Mouse (Mus musculus) thymus, postnatal 25 days (tissue): ENCODE measurements around the gene Fam234b.

Experiments
- DNase-seq: peaks from one replicate; pipeline ENCODE4 v3.0.0; 2022

Gene Fam234b

DNA sequence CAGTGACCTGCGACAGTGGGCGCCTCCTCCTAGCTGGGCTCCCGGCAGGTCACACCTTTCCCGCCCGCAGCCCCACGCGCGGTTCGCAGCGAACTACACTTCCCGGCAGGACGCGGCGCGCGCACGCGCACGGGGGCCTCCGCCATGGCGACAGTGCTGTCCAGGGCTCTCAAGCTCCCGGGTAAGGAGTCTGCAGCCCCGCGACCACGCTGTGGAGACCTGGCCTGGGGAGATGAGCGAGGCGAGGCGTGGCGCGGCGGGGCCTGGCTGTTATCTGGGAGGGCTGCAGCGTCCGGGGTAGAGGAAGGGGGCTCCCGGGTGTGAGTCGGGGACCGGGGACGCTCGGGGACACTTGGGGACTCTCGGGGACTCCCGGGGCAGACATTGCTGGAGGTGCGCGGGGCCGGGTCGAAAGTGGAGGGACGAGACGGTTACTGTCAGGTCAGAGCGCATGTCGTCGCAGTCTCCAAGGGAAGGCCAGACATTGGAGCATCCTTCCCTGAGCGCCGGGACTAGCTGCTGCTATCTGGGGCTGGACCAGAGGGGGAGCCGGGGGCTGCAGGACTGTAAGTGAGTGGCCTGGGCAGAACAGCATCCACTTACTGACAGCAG lies at the start of gene Fam234b, which contains the start of gene Hebp1:
Fam234b (plus strand) TSS at position 57 of the 612 bp plus-strand sequence.
Hebp1 (minus strand) TSS at position 102 of the 612 bp plus-strand sequence.
- DNase-seq = peak; percentile 88

DNA sequence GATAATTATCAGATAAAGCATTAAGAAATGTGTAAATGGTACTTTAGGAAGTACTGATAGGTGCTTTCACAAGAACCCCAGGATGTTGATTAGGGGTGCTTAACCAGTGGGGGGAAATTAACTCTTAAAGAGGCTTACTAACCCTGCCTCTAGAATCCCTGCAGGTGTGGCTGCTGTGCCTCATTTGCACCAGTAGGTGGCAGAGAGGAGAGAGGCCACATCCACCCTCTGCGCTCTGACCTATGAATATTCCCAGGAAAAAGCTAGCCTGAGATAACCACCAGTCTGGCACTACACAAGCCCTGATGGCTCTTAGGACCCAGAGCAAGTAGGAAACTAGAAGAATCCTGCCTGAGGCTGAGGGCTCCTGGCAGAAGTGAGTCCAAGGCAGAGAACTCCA lies 49.3 kb upstream of the Fam234b start:
- peak; percentile 41 for DNase-seq

DNA sequence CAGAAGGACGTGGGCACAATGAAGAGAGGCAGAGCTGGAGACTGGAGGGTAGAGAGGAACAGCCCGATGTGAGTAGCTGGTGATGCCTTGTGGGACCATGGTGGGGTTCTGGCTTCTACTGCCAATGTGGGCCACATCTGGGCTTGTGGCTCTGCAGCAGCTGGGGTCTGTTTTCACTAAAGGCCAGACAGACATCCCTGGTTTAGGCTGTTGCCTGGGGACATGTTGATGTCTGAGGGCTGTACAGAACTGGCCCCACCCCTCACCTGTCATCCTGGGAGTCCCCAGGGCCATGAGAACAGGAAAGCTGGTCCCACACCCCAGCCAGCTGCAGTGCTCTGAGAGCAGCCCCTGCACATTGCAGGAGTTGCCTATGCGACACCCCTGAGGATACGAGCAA lies 48.6 kb upstream of the Fam234b start:
- no peak for DNase-seq

DNA sequence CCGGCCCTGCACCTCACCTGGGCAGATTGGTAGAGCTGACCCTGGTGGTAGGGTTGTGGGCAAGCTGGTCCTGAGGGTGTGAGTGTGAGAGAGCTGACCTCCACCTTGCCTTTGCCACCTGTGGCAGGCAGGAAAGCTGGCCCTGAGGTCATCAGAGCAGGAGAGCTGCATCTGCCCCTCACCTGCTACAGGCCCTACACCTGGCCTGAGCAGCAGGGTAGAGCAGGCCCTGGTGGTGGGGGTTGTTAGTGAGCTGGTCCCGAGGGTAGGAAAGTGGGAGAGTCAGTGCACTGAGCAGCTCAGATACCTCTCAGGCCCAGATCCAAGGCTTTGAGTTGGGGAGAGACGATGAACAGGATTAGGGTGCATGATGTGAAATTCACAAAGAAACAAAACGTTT lies 48.1 kb upstream of the Fam234b start:
- DNase-seq = no peak

DNA sequence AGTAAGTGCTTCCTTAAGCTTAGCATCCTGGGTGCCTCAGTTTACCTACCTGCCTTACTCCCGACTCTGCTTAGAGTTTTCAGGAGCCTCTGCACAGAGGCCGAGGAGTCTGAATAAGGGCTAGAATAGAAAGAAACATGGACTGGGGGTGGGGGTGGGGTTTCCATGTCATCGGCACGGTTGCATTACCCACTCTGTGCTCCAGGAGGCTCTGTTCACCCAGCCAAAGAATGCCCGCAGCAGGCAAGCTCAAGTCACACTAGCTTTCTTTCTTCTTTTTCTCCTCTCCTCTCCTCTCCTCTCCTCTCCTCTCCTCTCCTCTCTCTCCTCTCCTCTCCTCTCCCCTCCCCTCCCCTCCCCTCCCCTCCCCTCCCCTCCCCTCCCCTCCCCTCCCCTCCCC lies 47.5 kb upstream of the Fam234b start:
- peak; percentile 28 for DNase-seq

DNA sequence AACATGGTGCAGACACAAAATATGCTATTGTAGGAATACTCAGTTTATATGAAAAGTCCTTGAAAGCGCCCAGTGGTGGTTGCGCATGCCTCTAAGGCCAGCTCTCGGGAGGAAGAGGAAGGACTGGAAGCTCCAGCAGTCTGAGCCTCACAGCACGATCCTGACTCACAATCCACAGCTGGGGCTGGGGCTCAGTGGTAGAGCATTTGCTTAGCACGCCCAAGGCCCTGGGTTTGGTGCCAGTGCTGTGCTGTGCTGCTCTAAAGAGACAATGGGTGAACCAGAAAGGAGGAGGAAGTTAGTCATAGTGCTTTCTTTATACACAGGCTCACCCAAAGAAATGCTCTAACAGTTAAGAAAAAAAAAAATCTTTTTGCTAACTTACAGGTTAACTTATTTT lies 44.1 kb upstream of the Fam234b start:
- no peak for DNase-seq

DNA sequence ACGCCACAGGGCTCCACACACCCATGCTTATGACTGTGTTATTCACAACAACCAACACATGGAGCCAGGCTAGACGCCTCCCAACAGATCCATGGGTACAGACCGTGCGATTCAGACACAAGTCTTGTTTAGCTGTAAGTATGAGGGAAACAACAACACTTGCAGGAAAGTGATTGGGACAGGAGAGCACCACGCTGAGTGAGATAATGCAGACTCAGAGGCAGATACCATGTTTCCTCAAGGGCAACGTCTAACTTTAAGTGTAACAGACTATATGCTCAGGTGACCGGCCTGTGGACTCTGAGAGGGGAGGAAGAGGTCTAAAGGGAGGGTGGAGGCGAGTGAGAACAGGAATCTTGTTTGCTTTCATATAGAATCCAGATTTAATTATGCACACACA lies 41.2 kb upstream of the Fam234b start:
- DNase-seq = no peak

DNA sequence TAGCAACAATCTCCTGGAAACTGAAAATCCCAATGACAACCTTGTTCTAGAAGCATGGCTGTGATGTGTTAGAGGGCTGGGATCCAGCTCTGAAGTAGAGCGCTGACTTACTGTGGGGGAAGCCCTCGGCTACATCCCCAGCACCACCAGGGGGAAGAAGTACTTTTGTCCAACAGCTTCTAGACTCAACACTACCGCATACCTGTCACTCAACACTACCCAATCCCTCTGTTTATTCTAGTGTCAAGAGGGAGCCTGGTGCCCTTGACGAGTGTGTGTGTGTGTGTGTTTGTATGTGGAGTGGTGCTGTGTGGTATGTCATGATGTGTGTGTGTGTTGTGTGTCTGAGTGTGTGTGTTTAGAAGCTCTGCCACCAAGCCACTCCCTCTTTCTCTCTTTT lies 40.3 kb upstream of the Fam234b start:
- no peak for DNase-seq

DNA sequence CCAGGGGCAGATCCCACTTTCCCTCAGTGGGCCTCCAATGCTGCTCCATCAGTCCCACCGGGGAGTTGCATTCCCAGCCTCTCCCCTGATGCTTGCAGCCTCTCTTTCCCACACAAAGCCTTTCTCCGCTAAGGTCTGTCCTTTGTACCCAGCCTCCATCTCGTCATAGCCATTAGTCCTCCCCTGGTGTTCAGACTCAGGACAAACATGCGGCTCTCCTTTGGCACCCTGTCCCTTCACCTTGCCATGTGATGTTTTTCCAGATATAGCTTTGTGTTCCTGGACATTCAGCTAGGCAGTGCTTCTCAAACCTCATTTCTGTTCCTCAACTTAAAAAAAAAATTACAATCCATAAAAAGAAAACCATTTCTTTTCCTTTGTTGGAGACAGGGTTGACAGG lies 39.3 kb upstream of the Fam234b start:
- no peak for DNase-seq

DNA sequence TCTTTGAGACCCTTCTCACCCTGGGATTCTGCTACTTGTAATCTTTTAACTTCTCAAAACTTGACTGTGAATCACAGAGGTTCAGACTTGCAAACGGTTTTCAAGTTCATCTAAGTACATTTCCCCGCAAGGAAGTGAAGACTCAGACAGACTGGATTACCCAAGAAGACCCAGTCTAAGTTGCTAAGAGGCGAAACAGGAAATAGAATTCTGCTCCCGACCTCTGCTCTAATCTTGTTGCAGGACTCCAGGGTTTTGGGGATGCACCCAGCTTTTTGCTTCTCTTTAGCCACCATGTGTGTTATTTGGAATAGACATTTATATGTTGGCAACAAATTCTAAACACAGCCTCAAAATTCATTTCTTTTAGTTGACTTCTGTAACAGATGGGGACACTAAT lies 36.4 kb upstream of the Fam234b start:
- DNase-seq = no peak

DNA sequence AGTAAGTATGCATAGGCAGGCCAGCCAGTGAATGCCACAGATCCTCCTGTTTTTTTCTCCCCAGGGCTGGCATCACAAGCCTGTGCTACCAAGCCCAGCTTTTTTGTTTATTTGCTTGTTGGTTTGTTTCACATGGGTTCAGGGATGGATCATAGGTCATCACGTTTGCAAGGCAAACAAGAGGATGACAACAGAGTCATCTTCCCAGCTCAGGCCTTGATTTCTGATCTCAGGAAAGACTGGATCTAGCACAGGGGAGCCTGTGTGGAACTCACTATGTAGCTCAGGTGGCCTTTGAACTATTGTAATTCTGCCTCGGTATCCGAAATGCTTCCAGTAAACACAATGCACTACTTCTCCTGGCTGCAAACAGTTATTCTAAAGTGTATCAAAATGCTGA lies 35.5 kb upstream of the Fam234b start:
- DNase-seq = no peak

DNA sequence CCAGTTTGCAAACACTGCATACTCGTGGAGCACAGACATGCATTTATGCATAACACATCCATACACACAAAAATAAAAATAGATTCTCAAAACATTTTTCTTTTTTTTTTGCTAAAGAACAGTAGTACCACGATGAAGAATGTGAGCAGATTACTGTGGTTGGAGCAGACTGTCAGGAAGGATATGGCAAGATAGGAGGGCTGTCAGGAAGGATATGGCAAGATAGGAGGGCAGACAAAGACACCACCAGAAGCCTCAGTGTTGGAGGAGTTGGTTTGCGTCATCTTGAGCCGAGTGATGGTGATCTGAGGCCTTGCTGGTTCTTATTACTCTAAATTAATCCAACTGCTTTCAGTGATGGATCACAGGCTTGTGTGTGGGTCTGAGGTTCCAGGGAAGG lies 34.9 kb upstream of the Fam234b start:
- no peak for DNase-seq

DNA sequence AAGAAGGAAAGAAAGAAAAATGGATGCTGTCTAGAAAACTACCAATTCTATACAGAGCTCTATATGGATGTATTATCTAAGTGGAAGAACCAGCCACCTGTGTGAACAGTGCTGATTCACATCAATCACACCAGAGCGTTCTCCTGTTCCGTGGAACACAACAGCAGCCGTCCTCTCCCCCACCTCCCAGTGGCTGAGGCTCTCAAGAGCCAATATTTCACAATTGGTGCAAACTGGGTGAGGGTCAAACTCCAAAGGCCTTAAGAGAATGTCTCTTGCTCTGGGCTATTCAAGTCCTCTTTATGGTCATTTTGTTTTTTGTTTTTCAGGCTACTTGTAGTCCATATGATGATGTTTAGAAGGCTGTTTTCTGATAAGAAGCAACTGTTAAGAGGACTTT lies 32.6 kb upstream of the Fam234b start:
- DNase-seq = no peak

DNA sequence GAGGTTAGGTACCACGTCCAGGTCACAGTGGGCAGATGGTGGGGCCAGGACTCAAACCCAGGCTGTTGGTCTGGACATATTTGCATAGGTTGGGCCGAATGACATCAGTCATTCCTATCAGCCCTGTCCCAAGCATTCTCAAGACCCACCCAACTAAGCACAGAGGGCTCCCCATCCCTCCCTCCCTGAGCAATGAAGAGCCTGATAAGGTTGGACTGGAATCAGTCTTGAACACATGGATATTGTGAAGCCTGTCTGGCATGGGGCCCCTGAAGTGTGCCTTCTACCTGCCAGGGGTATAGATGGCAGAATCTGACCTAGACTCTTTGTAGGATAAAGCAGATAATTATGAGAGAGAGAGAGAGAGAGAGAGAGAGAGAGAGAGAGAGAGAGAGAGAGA lies 32.1 kb upstream of the Fam234b start:
- DNase-seq = no peak

DNA sequence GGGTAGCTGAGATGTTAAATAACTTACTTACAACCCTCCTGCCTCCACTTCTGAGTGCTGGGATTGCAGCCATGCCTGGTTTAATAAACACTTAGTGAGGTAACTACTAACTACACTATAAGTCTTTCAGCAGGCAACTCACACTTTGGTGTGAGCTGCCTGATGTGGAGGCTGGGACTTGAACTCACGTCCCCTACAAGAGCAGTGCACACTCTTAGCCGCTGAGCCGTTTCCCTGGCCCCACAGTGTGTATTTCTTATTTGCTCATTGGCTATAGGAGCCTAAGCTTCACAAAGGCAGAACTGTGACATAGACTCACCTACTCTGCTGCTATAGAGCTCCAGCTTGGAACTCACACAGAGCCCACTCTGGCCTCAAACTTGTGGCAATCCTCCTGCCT lies 31.5 kb upstream of the Fam234b start:
- no peak for DNase-seq

DNA sequence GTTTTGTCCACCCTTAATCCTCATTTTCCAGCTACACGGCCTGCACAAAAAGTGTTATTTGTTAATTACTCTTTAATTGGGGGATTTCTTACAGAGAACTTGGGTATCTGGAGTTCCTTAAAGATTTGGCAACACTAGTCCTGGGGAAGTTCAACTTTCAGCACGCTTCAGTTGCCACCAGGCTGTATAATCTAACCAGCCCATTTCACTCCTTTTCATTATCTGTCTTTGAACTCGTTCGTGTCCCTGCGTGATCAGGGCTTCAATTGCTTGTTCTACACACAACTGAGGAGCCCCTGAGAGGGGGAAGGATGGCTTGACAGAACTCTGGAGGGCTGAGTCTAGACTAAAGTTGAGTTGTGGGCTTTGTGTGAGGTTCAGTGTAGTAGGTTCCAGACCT lies 31.1 kb upstream of the Fam234b start:
- no peak for DNase-seq

DNA sequence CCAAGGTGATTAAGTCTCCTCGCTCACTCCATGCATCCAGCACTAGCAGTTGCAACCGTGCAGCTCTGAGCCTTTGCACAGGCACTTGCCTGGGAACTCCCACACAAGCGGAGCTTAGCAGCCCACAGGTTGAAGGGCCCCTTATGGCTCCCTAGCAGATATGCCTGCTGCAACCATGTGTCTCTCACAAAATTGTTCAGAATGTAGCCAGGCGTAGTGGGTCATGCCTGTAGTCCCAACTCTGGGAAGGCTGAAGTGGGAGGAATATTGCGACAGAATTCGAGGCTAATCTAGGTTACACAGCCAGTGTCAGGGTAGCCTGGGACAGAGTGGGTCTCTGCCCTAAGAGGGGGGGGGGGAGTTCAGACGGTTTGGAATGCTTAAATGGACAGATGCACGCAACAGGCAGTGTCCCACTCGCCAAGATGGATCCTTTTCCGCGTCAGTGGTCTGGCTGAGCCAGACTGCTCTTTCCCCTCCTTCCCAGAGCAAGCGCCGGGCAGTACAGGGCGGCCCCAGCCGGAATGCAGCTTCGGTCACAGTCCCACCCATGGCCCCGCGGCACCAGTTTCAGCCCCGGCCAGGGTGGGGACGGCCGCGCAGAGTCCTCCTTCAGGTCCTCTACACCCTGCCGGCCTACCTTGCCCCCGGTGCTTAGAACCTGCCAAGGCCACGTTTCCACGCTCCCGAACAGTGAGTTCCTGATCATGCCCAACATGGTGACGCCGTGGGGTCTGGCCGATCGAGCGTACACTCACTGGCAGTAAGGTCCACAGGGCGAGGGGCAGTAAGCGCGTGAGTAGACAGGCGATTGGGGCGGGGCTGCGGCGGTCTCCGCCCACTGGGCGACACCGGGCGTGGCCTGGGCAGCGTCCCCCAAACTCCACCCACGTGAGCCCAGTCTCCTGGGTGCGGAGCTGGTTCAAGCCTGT lies 30.1 kb upstream of the Fam234b start:
- peak; percentile 74 for DNase-seq

DNA sequence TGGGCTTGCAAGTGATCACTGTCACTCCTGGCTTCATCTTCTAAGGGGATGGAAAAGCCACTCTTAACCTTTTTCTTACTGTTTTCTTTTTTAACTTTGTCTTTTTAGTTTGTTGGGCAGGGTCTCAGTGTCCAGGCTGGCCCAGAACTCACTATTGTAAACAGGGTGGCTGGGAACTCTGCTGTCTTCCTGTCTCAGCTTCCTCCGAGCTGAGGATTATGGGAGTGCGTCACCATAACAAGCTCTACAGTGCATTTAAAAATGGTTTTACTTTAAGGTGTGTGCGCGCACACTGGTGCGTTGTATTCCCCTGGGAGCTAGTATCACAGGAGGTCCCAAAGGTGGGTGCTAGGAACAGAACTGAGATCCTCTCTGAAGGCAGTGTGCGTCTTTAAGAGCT lies 29.3 kb upstream of the Fam234b start:
- peak; percentile 47 for DNase-seq

DNA sequence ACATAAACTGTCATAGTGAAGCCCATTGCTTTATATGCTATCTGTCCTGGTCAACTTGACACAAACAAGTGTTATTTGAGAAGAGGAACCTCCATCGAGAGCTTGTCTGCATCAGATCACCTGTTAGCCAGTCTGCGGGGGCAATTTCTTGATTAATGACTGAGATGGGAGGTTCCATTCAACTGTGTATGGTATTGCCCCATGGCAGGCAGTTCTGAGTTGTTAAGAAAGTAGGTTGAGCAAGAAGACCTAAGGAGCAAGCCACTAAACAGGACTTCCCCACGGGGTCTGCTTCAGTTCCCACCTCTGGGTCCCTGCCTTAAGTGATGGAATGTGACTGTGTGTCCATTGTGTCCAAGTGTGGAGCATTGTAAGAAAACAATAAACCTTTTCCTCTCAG lies 28.5 kb upstream of the Fam234b start:
- DNase-seq = no peak

DNA sequence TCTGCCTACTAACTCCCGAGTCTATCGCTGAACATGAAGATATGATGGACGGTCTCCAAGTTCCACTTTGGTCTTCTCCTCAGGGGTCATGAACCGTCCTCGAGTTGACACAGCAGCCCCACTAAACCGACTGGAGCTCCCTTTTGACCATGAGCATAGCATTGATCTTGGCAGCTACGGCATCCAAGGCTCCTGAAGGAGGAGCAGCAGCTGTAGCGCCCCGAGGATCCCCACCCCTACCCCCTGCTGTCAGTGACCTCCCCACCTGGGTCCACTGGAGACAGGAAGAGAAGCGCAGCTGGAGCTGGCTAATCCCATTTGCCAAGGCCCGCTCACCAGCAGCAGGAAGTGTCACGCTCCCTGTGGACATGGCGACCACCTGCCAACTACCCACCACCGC lies 26.0 kb upstream of the Fam234b start:
- DNase-seq = no peak

DNA sequence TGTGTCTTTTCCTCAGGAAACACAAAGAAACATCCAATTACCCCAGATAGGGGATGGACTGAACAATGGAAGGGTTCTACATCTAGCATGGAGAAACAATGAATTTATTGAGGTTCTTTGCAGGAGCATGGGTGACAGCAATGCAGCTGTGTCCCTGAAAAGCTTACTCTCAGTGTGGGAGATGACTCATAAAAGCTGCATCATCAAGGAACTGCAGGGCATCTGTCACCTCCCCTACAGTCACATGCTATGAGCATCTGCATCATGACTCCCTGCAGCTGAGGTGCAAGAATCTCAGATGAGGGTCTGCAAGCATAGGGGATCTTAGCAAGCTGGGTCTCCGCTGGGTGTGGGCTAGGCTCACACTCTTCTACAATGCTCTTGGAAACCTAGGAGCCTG lies 22.8 kb upstream of the Fam234b start:
- DNase-seq = no peak

DNA sequence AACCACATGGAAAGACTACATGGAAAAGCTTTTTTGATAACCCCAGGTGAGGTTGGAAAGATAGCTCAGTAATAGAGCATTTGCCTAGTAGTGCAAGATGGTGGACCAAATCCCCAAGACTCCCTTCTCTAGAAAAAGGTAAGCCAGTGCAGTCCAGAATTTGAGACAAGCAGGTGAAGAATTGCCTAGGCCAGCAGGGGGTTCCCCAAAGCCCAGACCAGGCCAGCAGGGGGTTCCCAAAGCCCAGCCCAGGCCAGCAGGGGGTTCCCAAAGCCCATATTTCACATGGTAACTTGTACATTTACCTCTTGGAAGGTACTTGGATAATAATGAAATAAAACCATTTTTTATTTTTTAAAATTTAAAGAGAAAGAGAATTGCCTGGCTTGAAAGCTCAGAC lies 20.5 kb upstream of the Fam234b start:
- DNase-seq = no peak

DNA sequence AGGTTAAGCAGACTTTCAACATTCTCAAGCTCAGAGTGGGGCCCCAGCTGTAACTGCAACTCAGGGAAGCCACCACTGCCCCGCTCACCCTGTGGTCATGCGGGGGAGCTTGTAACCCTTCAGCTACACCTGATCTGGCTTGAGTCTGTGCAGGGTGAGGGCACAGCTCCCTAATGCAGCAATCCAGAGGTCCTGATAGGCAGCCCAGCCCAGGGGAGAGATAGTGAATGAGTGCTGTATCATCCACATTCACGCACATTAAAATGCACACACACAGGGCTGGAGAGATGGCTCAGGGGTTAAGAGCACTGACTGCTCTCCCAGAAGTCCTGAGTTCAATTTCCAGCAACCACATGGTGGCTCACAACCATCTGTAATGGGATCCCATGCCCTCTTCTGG lies 19.2 kb upstream of the Fam234b start:
- DNase-seq = no peak

DNA sequence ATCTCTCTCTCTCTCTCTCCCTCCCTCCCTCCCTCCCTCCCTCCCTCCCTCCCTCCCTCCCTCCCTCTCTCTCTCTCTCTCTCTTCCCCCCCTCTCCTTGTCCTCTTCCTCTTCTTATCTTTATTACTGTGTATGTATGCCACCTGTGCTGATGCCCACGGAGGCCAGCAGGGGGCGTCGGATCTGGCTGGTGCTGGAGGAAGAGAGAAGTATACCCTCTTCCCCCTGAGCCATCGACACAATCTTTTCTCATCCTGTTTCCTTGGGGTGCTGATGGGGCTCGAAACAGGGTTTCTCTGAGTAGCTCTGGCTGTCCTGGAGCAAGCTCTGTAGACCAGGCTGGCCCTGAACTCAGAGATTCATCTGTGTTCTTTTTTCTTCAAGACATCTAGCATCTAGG lies 14.9 kb upstream of the Fam234b start:
- peak; percentile 28 for DNase-seq

DNA sequence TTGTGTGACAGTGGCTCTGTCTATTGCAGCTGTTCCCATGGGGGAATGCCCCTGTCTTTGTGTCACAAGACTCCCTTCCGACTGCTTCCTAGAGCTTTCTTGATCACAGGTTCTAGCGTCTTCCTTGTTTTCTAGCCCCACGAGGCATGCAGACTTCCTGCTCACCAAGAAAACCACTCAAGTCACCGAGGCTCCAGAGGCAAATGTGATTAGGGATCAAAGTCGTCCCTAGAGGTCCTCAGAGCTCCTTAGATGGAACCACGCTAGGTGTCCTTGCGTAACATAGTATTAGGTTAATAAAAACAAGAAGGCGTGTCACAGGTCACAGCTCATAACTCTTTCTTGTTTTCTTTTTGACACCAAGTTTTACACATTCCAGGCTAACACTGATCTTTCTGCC lies 13.8 kb upstream of the Fam234b start:
- DNase-seq = no peak
